Mouse (Mus musculus): ENCODE measurements around the gene Ascc1. TPM values are rescaled to one million over a fixed set of nuclear protein-coding genes. Genes with fewer than 3 reads are reported as not detected.

Ascc1 gene
- total and polyA plus RNA-seq, 2 experiments from 2014 or later: 15.7 to 34.6 TPM

GRCm38 (mm10) chr10:60116997-60117396 lies 114.4 kb downstream of the Ascc1 start:
- Histone ChIP-seq H3K9ac (replicated peaks; ENCODE audit: low read depth, low read length) (no peak overlapping the region), H3K4me3 (ENCODE audit: low read depth, low read length) (no peak overlapping the region), H3K4me1 (ENCODE audit: control insufficient read depth, insufficient read depth) (peaks cover 4% of the 10 kb centered on the region; the same call in 1 of the 2 replicates), H3K27me3 (ENCODE audit: control insufficient read depth, insufficient read depth, low read length) (peaks cover 11% of the 10 kb centered on the region; the same call in 1 of the 2 replicates), H3K4me2 (ENCODE audit: low read depth, low read length) (no peak overlapping the region), H3K36me3 (replicated peaks; ENCODE audit: control insufficient read depth, insufficient read depth, low read length) (no peaks in the 10 kb centered on the region), H3K9me3 (replicated peaks; ENCODE audit: control insufficient read depth, low read length) (no peaks in the 10 kb centered on the region), H3K27ac (ENCODE audit: low read depth) (no peak overlapping the region)
- TF ChIP-seq EP300 (IDR thresholded peaks at IDR 0.05; ENCODE audit: low read depth): no peak
- 58% methylated on average over 4 of the region's 4 CpGs for WGBS
- ATAC-seq (ENCODE audit: insufficient read depth, low read depth): no peak
- DNase-seq (ENCODE audit: low spot score): no peak

GRCm38 (mm10) chr10:60118464-60118863 lies 115.9 kb downstream of the Ascc1 start:
- Histone ChIP-seq H3K9ac (replicated peaks; ENCODE audit: low read depth, low read length) (no peak overlapping the region), H3K4me1 (ENCODE audit: control insufficient read depth, insufficient read depth) (peaks cover 4% of the 10 kb centered on the region; the same call in 1 of the 2 replicates), H3K36me3 (replicated peaks; ENCODE audit: control insufficient read depth, insufficient read depth, low read length) (no peaks in the 10 kb centered on the region), H3K4me2 (ENCODE audit: low read depth, low read length) (no peak overlapping the region), H3K27ac (ENCODE audit: low read depth) (no peak overlapping the region), H3K4me3 (ENCODE audit: low read depth, low read length) (no peak overlapping the region), H3K27me3 (ENCODE audit: control insufficient read depth, insufficient read depth, low read length) (peaks cover 11% of the 10 kb centered on the region; the same call in 1 of the 2 replicates), H3K9me3 (replicated peaks; ENCODE audit: control insufficient read depth, low read length) (no peaks in the 10 kb centered on the region)
- ATAC-seq (ENCODE audit: insufficient read depth, low read depth) (no peak), DNase-seq (ENCODE audit: low spot score) (no peak)
- WGBS: 62% methylated on average over 7 of the region's 7 CpGs
- TF ChIP-seq EP300 (IDR thresholded peaks at IDR 0.05; ENCODE audit: low read depth): no peak
- no peak for TF ChIP-seq CTCF (IDR thresholded peaks at IDR 0.05; ENCODE audit: low read depth)

GRCm38 (mm10) chr10:60120630-60121029 lies 118.0 kb downstream of the Ascc1 start:
- Histone ChIP-seq H3K4me1 (ENCODE audit: control insufficient read depth, insufficient read depth) (peaks cover 4% of the 10 kb centered on the region; the same call in 1 of the 2 replicates), H3K9me3 (replicated peaks; ENCODE audit: control insufficient read depth, low read length) (no peaks in the 10 kb centered on the region), H3K9ac (replicated peaks; ENCODE audit: low read depth, low read length) (no peak overlapping the region), H3K27me3 (ENCODE audit: control insufficient read depth, insufficient read depth, low read length) (0 out of 2 replicates have a peak, but pooled peaks cover 6% of the 10 kb centered on the region), H3K36me3 (replicated peaks; ENCODE audit: control insufficient read depth, insufficient read depth, low read length) (no peaks in the 10 kb centered on the region), H3K27ac (ENCODE audit: low read depth) (no peak overlapping the region), H3K4me3 (ENCODE audit: low read depth, low read length) (no peak overlapping the region), H3K4me2 (ENCODE audit: low read depth, low read length) (no peak overlapping the region)
- 82% methylated on average over 4 of the region's 4 CpGs for WGBS
- DNase-seq (ENCODE audit: low spot score): no peak
- TF ChIP-seq EP300 (IDR thresholded peaks at IDR 0.05; ENCODE audit: low read depth) (no peak), CTCF (IDR thresholded peaks at IDR 0.05; ENCODE audit: low read depth) (no peak)
- ATAC-seq (ENCODE audit: insufficient read depth, low read depth): no peak

GRCm38 (mm10) chr10:60124078-60124477 lies 121.5 kb downstream of the Ascc1 start:
- Histone ChIP-seq H3K27ac (ENCODE audit: low read depth) (no peak overlapping the region), H3K9ac (replicated peaks; ENCODE audit: low read depth, low read length) (no peak overlapping the region), H3K4me2 (ENCODE audit: low read depth, low read length) (no peak overlapping the region), H3K9me3 (replicated peaks; ENCODE audit: control insufficient read depth, low read length) (no peaks in the 10 kb centered on the region), H3K36me3 (replicated peaks; ENCODE audit: control insufficient read depth, insufficient read depth, low read length) (no peaks in the 10 kb centered on the region), H3K27me3 (ENCODE audit: control insufficient read depth, insufficient read depth, low read length) (peaks cover 5% of the 10 kb centered on the region; the same call in 1 of the 2 replicates), H3K4me1 (ENCODE audit: control insufficient read depth, insufficient read depth) (no peaks in the 10 kb centered on the region), H3K4me3 (ENCODE audit: low read depth, low read length) (no peak overlapping the region)
- DNase-seq (ENCODE audit: low spot score): no peak
- ATAC-seq (ENCODE audit: insufficient read depth, low read depth): no peak
- no peak for TF ChIP-seq EP300 (IDR thresholded peaks at IDR 0.05; ENCODE audit: low read depth)
- TF ChIP-seq CTCF (IDR thresholded peaks at IDR 0.05; ENCODE audit: low read depth): peak; percentile 37
- WGBS: 65% methylated on average over 6 of the region's 6 CpGs

- Histone ChIP-seq H3K9me3 (replicated peaks; ENCODE audit: control insufficient read depth, low read length) (no peaks in the 10 kb centered on the region), H3K27ac (ENCODE audit: low read depth) (no peak overlapping the region), H3K36me3 (replicated peaks; ENCODE audit: control insufficient read depth, insufficient read depth, low read length) (no peaks in the 10 kb centered on the region), H3K4me1 (ENCODE audit: control insufficient read depth, insufficient read depth) (no peaks in the 10 kb centered on the region), H3K4me2 (ENCODE audit: low read depth, low read length) (no peak overlapping the region), H3K27me3 (ENCODE audit: control insufficient read depth, insufficient read depth, low read length) (peaks cover 5% of the 10 kb centered on the region; the same call in 1 of the 2 replicates), H3K9ac (replicated peaks; ENCODE audit: low read depth, low read length) (no peak overlapping the region), H3K4me3 (ENCODE audit: low read depth, low read length) (no peak overlapping the region)
- ATAC-seq (ENCODE audit: insufficient read depth, low read depth) (no peak), DNase-seq (ENCODE audit: low spot score) (no peak)
- TF ChIP-seq CTCF (IDR thresholded peaks at IDR 0.05; ENCODE audit: low read depth) (no peak), EP300 (IDR thresholded peaks at IDR 0.05; ENCODE audit: low read depth) (no peak)
- 28% methylated on average over 21 of the region's 22 CpGs for WGBS
These were observed 123.1 kb downstream of the Ascc1 start for GRCm38 (mm10) chr10:60125529-60126327.
